Mouse (Mus musculus) limb, embryonic 14.5 days (tissue): Measurements from ENCODE around the gene Acvrl1. TPM values are rescaled to one million over a fixed set of nuclear protein-coding genes. Genes with fewer than 3 reads are reported as not detected.
A peak's percentile ranks its signal among the peaks of the same experiment; 100 is the strongest.

ENCODE experiments used
- ATAC-seq: fragments of 200-750 bp; cut with Nextera tagmentation; 2 replicates; pipeline ENCODE4 v1.8.0; 2017; ENCODE audit warnings: low read depth, moderate number of reproducible peaks, moderate TSS enrichment; ENCODE audit not compliant: low FRiP score
- DNase-seq: peaks from one replicate; pipeline ENCODE4 v3.0.0-alpha.2; 2015; ENCODE audit warnings: low spot score
- H3K27ac ChIP-seq: fragments of 300-500 bp; sonication (generic); replicated peaks from 2 replicates; pipeline ENCODE4 v1.5.1; 2014; ENCODE audit warnings: low read depth, mild to moderate bottlenecking, low read length, moderate library complexity, mixed read lengths
- H3K27me3 ChIP-seq: fragments of 300-500 bp; sonication (generic); 2 replicates; pipeline ENCODE4 v1.6.1; 2014; ENCODE audit warnings: low read length, mixed read lengths; ENCODE audit not compliant: control insufficient read depth, insufficient read depth
- H3K36me3 ChIP-seq: fragments of 300-500 bp; sonication (generic); 2 replicates; pipeline ENCODE4 v1.6.1; 2014; ENCODE audit warnings: mild to moderate bottlenecking, low read length, moderate library complexity, mixed read lengths; ENCODE audit not compliant: control insufficient read depth, insufficient read depth
- H3K4me1 ChIP-seq: fragments of 300-500 bp; sonication (generic); 2 replicates; pipeline ENCODE4 v1.6.1; 2014; ENCODE audit warnings: antibody characterized with exemption, low read length, mixed read lengths; ENCODE audit not compliant: control insufficient read depth, insufficient read depth
- H3K4me2 ChIP-seq: fragments of 300-500 bp; sonication (generic); replicated peaks from 2 replicates; pipeline ENCODE4 v1.6.1; 2014; ENCODE audit warnings: low read depth, mild to moderate bottlenecking, low read length, moderate library complexity; ENCODE audit not compliant: severe bottlenecking
- H3K4me3 ChIP-seq: fragments of 300-500 bp; sonication (generic); replicated peaks from 2 replicates; pipeline ENCODE4 v1.5.1; 2014; ENCODE audit warnings: low read length
- H3K9ac ChIP-seq: fragments of 300-500 bp; sonication (generic); 2 replicates; pipeline ENCODE4 v1.6.1; 2014; ENCODE audit warnings: mild to moderate bottlenecking, low read depth, low read length, moderate library complexity; ENCODE audit not compliant: severe bottlenecking
- H3K9me3 ChIP-seq: fragments of 300-500 bp; sonication (generic); 2 replicates; pipeline ENCODE4 v1.6.1; 2016; ENCODE audit warnings: low read length; ENCODE audit not compliant: control insufficient read depth
- POLR2A ChIP-seq: fragments of 200-500 bp; IDR thresholded peaks from 2 replicates; pipeline ENCODE4 v1.8.0; 2012; ENCODE audit warnings: inconsistent platforms, mild to moderate bottlenecking, moderate library complexity, borderline replicate concordance; ENCODE audit not compliant: insufficient read depth, insufficient read length; ENCODE audit errors: extremely low read depth
- WGBS: fragments of 180-500 bp; shearing (Covaris S2); extraction: QIAGEN DNeasy Blood & Tissue Kit; methylation state at CpG from one replicate; pipeline ENCODE4 v1.1.7; 2014; 5-methylcytosine and 5-hydroxymethylcytosine counted together
- polyA plus RNA-seq, 2 experiments: library from polyadenylated mRNA; depleted of rRNA in 1 of 2; stranded (reverse) in 1 of 2; unstranded in 1 of 2; fragments of >200 nt; fragmentation: Nextera tagmentation in 1 of 2; extraction: Ambion mirVana in 1 of 2; gene quantifications; 2 replicates each; pipeline versions ENCODE4 v1.2.1 to v1.2.3; 2012 to 2014

Gene Acvrl1
- polyA plus RNA-seq, 2 experiments: 8.2 to 16.1 TPM

DNA sequence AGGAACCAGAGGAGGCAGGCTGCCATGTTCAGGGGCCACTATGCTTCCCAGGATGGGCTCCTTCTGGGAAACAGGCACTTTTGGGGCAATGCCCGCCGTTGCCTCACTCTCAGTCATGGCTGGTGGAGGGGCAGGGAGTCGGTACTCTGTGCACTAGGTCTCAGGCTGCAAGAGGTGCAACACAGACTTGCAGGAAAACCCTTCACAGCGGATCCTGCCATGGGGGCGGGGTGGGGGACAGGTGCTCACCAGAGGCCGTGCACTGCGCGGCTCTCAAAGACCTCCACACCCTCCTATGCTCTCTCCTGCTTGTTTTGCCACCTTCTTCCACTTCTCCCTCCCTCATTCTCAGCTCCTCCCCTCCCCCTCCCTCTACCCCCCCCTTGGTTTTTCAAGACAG, 14.3 kb downstream of the Acvrl1 start:
- ATAC-seq (no peak), DNase-seq (no peak)
- Histone ChIP-seq H3K9me3 (no peaks in the 10 kb centered on the region), H3K36me3 (no peaks in the 10 kb centered on the region), H3K9ac (no peak overlapping the region), H3K4me2 (no peak overlapping the region), H3K4me3 (no peak overlapping the region), H3K27ac (no peak overlapping the region), H3K4me1 (peaks cover 52% of the 10 kb centered on the region), H3K27me3 (no peaks in the 10 kb centered on the region)
- WGBS: 48% methylated on average over 8 of the region's 8 CpGs
- no peak for TF ChIP-seq POLR2A

DNA sequence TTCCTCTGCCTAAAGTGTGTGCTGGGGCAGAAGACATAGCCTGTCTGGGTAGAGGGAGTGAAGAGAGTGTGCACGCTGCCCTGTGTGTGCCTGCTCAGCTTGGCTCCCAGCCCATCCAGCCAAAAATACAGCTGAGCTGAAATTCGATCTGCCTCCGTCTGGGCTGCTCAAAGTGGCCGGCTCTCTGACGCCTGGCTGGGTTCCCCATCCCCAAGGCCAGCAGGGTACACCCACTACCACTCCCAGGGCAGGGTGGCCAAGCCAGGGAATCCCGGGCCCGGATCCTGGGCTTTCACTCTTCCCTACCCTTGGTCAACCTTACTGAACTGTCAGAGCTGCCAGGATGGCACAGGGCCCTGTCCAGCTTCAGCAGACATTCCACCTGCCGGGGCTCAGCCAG, 15.2 kb downstream of the Acvrl1 start:
- H3K36me3 ChIP-seq: no peaks in the 10 kb centered on the region
- H3K27me3 ChIP-seq: no peaks in the 10 kb centered on the region
- peaks cover 58% of the 10 kb centered on the region for H3K4me1 ChIP-seq
- no peak for TF ChIP-seq POLR2A
- DNase-seq (peak; percentile 65), ATAC-seq (peak; percentile 50)
- H3K9me3 ChIP-seq: no peaks in the 10 kb centered on the region
- H3K4me3 ChIP-seq: no peak overlapping the region
- H3K27ac ChIP-seq: peak overlapping the region; percentile 70
- 8% methylated on average over 8 of the region's 8 CpGs for WGBS
- peak overlapping the region; percentile 28; the same call in 1 of the 2 replicates for H3K4me2 ChIP-seq
- H3K9ac ChIP-seq: no peak overlapping the region; the same call in 1 of the 2 replicates

DNA sequence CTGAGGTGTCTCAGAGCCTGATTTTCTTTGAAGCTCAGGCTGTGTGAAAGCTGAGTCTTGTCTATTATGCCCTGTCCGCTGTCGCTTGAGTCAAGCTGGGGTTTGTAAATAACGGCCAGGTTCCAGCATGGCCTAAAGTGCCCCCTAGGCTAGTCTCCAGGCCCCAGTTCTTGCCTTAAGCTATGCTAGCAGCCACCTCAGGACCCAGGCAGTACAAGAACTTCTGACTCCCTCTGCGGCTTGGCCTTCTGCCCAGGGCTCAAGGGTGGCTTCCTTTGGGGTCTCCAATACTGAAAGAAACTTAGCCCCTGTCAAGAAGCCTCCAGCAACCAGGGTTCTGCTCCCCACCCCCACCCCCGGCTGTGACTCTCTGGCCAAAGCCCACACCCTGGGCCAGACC, 15.9 kb downstream of the Acvrl1 start:
- Histone ChIP-seq H3K27me3 (no peaks in the 10 kb centered on the region), H3K9me3 (no peaks in the 10 kb centered on the region), H3K36me3 (no peaks in the 10 kb centered on the region), H3K4me2 (no peak overlapping the region), H3K4me1 (peaks cover 56% of the 10 kb centered on the region), H3K4me3 (no peak overlapping the region), H3K27ac (no peak overlapping the region), H3K9ac (no peak overlapping the region)
- no peak for DNase-seq
- 78% methylated on average over 5 of the region's 5 CpGs for WGBS
- no peak for ATAC-seq
- TF ChIP-seq POLR2A: no peak

DNA sequence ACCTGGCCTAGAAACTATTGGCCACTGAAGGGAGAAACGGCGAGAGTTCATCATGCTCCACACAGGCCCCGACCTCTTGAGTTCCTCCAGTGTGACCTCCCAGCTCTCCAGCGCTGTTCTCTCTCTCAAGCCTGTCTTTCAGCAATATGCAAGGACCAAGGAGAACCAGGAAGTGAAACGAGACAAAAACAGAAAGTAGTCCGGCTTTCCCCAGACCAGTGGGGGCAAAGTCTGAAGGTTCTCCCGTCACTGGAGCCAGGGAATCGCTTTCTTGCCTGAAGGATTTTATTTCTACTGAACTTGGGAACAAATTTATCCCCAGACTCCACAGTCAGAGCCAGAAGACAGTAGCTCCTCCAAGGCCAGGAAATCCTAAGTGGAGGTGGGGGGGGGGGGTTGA, 16.5 kb downstream of the Acvrl1 start:
- TF ChIP-seq POLR2A: no peak
- Histone ChIP-seq H3K4me3 (no peak overlapping the region), H3K27ac (no peak overlapping the region), H3K4me1 (peaks cover 50% of the 10 kb centered on the region), H3K9ac (no peak overlapping the region), H3K36me3 (no peaks in the 10 kb centered on the region), H3K27me3 (no peaks in the 10 kb centered on the region), H3K4me2 (no peak overlapping the region), H3K9me3 (no peaks in the 10 kb centered on the region)
- ATAC-seq: no peak
- WGBS: 81% methylated on average over 8 of the region's 8 CpGs
- no peak for DNase-seq

DNA sequence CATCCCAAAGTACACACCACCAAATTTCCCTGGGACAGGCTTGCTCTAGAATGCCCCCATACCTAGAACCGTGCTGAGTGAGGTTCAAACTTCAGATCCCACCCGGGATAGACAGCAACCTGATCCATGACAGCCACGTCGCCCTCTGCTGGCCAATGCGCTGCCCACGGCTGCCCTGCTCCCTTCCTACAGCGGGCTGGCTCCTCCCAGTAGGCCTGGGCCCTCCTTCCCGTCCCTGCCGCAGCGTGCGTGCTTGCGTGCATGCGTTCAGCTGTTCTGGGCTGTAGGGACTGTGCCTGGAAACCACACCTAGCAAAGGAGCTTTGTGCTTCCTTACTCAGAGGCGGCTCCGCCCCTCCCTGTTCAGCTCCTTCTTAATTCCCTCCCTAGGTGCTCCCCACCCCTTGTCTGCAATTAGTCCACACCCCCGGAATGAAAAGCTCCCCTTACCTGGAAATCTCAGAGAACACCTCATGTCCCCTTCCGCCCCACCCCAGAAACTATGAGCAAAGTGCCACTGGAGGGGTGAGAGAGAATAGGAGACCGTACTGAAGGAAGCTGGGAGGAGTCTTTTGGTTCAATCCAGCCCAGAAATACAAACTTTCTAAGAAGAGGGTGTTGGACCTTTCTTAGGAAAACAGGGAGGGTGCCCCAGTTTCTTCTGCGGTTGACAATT, 17.2 kb downstream of the Acvrl1 start:
- peak; percentile 59; the same call in 1 of the 2 replicates for TF ChIP-seq POLR2A
- Histone ChIP-seq H3K9me3 (no peaks in the 10 kb centered on the region), H3K36me3 (no peaks in the 10 kb centered on the region), H3K4me2 (peak overlapping the region; percentile 44), H3K4me1 (peaks cover 43% of the 10 kb centered on the region), H3K4me3 (peak overlapping the region; percentile 9; the same call in 1 of the 2 replicates), H3K27me3 (no peaks in the 10 kb centered on the region), H3K9ac (0 out of 2 replicates have a peak overlapping the region, but pooled peaks have one; percentile 40), H3K27ac (peak overlapping the region; percentile 74)
- WGBS: 6% methylated on average over 19 of the region's 19 CpGs
- peak; percentile 90 for ATAC-seq
- DNase-seq: peak; percentile 96
